Mouse (Mus musculus): ENCODE measurements around the gene Tmprss13.
A peak's percentile ranks its signal among the peaks of the same experiment; 100 is the strongest.

Tmprss13 gene

DNA sequence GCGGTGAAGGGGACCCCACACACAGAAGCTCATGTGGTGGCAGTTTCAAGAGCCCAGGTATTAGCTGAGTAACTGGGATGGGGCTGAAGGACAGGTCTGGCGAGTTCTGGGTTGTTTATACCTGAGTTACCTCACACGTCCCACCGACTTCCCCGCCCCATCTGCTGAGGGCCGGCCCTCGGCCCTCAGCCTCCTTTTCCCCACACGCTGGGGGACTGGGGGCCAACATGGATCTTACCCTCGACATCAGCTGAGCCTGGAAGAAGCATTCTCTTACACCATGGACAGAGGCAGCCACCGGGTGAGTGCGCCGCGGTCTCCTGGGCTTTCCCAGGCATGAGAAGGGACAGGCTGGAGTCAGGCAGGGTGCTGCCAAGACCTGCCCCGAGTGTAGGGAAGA is at the start of gene Tmprss13:
TSS of gene Tmprss13 (plus strand) at position 246 of the 400 bp plus-strand sequence.
- DNase-seq (ENCODE audit: low spot score) = peak; percentile 15

DNA sequence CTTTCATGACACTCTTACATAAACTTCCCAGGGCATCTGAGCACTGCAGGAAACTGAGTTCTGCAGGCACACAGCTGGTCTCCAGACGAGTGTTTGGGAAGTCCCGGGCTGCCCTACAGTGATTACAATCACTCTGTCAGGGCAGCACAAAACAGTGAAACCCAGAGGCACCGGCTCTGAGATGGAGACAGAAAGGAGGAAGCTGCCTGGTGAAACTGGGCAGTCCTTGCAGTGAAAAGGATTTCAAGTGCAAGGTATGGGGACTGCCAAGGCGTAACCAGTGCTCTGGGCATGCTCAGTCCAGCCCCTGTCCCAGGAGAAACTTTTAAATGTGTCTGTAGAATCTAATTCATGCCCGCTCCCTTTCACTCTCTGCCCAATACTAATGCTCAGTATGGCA is 46.7 kb upstream of the Tmprss13 start:
- DNase-seq (ENCODE audit: low spot score) = no peak

DNA sequence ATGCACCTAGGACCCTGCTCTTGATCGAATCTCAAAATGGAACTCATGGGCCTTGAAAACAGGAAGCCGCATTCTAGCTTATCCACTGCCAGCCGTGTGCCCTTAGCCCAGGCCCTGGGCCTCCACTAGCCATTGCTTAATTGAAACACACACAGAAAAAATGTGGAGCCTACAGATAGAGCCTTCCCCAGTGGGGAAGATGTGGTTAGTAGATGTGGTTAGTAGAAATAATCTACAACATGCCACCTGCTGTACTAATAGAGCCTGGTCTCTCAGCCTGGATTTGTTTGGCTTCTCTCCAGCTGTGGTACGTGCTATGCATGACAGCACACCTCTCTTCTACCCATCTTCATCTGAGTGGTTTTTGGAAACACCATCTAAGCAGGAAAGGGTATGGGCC is 44.7 kb upstream of the Tmprss13 start:
- no peak for DNase-seq (ENCODE audit: low spot score)

DNA sequence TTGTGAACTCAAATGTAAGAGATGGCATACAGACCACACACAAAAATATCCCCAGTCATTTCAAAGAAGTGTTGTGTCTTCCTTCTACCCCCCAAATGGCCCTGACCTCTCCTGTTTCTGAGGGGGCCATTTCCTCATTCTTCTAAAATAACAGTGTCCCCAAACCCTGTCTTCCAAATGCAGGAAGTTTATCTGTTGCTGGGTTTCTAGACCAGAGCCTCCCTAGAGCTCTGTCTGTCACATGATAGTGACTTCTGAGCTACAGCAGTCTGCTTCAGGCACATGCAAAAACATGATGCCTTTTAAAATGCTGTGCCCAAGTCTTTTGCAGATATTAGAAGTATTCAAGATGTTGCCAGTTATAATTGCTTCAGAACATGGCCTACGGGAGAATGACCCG is 44.3 kb upstream of the Tmprss13 start:
- no peak for DNase-seq (ENCODE audit: low spot score)

DNA sequence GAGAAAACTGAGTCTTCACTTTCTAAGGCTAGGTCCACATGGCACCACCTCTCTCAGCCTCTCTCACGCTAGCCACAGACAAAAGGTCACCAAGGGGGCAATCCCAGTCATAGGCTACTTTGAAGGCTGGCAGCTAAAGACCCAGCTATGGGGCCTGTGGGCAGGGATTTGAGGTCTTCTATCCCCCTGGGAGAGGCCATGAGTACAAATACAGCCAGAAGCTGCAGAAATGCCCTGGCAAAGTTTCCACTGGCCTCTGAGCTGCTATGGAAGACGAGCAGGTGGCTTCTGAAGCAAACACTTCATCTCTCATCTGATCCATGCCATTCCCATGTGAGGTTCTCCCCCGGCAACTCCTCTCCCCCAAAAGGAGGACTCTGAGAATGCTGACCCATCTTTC is 38.8 kb upstream of the Tmprss13 start:
- DNase-seq (ENCODE audit: low spot score) = no peak

DNA sequence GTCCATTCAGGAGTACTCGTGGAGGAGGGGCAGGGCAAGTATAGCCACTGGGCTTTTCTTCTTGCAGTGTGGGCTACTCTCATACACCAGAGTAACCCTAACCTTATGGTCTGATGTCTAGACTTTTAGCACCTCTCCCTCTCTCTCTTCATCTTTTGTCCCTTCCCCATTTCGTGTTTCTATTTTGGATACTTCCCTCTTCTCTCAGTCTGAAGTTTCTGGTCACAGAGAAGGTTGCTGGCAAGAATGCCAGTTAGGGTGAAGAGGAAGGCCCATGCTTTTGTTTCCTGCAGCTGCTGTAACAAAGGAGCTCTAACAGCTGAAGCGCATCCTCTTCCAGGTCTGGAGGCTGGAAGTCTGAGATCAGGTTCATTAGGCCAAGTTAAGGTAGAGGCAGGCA is 38.0 kb upstream of the Tmprss13 start:
- DNase-seq (ENCODE audit: low spot score) = no peak

DNA sequence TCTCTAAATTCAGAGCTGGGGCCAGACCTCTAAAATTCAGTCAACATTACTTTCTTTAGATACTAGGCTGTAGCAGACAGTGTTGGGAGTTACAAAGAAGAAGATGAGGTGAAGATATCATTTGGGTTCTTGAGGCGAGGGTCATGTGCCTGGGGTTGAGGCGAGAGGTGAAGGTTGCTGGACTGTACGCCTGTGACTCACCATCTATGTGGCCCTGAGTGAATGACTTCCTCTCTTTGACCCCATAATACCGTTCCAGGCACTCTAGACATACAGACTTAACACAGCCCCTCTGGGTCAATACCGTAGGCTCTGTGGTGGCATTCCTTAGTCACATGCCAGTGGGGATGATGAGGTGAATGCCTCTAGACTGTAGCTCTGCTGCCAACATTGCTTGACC is 36.4 kb upstream of the Tmprss13 start:
- DNase-seq (ENCODE audit: low spot score) = no peak

DNA sequence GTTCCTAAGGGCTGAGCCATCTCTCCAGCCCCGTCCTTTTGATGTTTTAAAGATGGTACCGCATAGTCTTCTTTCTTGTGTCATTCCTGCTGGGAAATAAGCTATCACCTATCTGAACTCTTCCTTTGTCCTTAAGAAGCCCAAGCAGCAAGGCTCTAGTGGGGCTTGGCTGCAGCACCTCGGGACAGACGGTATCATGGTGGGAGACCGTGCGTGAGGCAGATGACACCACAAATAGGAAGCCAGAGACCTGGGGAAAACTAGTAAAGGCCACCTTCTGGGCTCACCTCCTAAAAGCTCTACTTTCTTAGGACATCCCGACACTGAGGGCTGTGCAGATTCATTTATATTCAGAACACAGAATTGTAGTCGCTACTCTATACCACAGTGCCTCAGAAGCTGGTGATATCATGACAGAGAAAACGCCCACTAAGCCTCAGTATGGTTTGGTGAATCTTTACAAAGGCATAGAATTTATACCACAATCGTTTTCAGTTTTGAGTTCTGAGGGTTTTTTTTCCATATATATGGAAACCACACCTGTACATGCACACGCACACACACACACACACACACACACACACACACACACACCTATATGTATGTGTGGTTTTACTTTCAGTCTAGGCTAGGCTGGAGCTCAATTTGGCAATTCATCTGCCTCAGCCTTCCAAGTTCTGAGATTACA is 27.3 kb upstream of the Tmprss13 start:
- no peak for DNase-seq (ENCODE audit: low spot score)

DNA sequence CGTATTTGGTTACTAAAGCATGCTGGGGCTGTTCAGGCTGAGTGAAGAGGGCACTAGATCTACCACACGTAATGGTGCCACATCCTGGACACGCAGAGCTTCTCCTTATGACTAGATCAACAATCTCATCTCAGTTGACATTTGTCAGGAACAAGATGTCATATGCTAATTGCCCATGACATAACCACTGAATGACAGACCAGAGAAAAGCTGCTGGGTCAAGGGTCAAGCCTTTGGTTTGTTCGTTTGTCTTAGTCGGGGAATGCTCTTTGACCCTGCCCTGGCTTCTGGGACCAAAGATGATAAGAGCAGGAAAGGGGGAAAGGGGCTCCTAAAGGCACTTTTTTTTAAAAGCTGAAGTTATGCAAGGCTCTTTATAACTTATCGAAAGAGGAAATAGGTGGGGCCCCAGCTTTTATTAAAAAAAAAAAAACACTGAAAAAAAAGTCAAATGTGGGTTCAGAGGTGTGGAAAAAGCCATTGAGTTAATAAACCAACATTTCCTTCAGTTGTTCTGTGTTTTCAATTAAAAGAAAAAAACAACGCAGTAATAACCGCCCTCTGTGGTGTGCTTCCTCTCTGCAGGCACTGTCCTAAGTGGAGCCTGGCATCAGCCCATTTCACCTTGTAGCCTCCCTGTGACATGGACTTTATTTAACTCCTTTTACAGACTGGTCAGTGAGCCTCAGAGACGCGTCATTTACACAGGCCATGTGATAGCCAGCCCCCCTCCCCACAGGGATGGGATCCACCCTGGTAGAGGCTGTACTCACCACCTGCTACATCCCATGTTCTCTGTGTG is 24.5 kb upstream of the Tmprss13 start:
- peak; percentile 55 for DNase-seq (ENCODE audit: low spot score)

DNA sequence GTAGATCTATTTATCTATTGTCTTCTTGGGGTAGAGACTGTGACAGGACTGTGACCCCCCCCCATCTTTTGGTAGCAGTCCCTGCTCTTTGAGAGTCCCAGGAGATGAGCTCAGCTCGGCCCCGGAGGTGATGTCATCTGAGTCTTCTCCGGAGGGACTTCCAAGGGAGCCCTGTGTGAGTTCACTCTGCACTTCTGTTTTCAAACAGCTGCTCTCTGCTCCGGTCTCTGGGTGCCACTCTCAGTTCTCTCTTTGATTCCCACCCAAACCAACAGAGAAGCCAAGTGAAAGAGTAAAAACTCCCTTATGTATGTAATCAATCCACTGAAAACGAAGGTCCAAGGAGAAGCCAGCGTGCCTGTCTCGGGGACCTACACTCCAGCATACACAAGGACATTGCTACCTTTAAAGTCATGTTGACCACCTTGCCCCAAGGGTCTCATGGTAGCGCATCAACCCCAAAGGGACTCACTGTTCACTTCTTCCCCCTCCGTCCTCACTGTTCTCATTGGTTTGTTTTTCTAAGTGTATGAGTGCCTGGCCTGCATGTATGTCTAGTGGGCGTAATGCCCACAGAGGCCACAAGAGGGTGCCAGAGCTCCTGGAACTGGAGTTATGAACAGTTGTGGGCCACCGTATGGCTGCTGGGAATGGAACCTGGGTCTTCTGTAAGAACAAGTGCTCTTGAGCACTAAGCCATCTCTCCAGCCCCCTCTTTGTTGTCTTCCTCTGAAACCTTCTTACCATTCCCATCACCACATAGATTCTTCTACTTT is 19.5 kb upstream of the Tmprss13 start:
- DNase-seq (ENCODE audit: low spot score) = peak; percentile 17

DNA sequence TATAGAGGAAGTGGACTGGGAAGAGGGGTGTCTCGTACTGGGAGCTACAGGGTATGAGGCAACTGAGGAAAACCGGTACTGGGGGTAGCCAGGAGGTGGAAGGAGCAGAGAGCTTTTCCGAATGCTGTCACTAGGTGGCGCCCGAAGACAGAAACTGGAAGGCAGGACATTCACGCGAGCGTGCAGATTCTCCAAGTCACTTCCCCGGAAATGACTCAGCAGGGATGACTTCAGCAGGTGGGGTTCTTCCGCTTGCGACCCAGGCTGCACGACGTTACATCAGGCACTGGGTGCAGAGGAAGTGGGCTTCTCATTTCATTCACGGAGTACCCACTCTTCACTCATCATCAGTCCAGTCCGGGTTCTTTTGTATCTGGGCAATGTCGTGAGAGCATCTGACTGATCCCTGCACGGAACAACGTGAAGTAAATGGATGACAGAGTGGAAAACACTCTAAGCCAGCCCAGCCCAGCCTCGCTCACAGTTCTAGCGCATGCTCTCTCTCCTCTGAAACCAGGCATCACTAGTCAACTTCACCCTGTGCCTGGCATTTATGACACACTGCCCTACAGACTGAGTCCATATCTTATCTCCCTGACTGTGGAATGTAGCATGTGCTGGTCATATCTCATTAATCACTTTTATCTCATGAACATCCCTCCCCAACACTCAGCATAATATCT is 18.3 kb upstream of the Tmprss13 start:
- DNase-seq (ENCODE audit: low spot score) = peak; percentile 94

DNA sequence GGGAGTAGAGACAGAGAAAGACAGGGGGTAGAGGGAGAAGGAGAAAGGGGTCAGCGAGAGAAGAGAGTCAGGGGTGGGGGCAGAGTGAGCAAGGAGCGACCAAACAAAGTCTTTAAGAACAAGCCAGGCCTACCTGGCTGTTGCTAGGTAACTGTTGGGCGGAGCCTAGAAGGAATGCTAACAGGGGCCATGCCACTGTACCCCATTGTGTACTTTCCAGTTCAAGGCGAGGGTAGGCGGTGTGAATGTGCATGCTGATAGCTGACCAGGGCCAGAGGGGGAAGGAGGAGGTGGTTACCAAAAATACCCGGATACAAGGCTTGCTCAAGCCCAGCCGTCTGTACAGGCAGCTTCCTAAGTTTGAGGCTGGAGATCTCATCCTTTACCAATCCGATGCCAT is 17.1 kb upstream of the Tmprss13 start:
- no peak for DNase-seq (ENCODE audit: low spot score)

DNA sequence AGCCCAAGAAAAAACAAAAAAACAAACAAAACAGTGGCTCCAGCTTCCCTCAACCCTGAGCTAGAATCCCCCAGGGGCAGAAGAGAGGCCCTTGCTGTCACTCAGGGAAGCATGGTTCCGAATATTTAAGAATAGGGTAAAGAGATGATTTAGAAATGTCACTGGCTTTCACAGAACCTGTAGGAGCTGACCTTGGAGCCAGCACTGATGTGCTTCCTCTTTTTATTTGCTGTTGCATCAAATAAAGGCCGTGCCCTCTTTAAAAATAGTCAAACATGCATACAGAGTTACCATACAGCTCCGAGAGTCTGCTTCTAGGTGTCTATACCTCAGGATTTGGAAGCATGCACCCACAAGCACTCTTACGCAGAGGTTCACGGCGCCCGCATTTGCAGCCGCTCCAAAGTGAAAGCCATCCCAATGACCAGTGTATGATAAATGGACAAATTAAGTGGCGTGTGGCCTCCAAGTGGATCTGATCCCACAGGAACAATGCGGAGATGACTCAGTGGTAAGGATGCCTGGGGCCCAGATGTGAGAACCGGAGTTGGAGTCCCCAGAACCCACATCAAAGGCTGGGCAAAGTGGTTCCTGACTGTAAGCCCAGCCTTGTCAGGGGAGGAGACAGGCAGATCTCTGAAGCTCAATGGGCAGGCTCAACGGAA is 12.0 kb upstream of the Tmprss13 start:
- DNase-seq (ENCODE audit: low spot score) = no peak

DNA sequence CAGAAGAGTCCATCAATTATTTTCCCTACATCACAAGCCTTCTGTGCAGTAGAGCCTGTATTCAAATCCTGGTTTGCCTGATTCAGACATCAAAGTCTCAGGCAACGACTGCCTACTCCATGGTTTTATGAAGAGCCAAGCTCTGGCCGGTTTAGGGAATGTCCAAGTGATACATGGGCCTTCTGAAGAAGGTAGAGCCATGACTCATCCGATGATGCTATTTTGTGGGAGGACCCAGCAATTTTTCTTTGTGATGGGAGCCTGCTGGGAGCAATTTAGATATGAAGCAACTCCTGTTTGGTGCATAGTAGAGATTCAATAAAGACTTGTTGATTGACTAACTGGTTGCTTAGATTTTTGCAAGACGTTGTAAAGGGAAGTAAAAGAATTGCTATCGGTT is 10.4 kb upstream of the Tmprss13 start:
- DNase-seq (ENCODE audit: low spot score) = no peak

DNA sequence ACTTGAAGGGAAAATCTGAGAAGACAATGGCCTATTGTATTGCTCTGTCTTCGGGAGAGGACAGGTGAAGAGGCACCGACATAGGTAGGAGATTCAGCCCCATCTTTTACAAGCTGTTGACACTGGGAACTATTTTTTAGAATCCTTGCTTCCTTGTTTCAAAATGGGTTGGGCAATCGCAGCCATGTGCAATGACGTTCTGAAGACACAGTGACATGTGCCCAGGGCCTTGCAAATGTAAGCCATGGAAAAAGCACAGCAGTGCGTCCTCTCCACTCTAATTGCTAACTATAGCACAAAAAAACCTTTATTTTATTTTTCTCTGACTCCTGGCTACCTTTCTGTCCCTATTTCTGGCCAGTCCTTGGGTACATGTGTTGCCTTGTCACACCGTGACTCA is 7.0 kb upstream of the Tmprss13 start:
- DNase-seq (ENCODE audit: low spot score) = no peak

DNA sequence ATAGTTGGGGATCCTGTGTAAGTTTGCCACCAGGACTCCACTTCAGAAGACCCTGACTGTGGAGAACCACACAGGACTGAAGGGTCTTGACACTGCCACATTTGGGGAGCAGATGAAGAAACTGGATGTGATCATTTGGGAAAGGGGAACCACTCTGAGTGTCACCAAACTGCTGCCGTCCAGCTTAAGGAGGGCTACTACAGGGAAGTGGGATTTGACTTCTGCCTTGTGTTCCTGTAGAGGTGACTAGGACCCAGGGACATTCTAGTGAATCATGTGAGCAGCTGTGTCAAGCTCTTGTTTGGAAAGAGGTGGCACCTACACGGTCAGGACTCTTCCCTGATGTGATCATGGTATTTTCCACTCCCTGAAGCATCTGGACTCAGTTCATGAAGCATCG is 5.0 kb upstream of the Tmprss13 start:
- no peak for DNase-seq (ENCODE audit: low spot score)

DNA sequence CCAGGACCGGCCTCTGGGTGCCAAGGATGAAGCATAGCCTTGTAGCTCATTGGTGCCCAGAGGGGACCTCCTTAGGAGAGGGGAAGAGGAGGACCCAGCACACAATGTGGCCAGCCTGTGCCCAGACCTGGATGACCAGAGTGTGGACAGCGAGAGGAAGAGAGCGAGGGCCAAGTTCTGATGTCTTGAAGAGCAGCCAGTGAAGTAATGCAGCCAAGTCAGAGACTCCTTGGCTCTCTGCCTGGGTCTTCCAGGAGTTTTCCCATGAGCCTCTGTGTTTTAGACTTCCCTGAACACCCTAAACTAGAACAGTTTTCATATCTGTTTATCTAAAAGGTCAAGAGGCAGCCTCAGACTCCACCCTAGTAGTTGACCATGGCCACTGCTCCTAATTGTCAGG is 1.3 kb upstream of the Tmprss13 start:
- DNase-seq (ENCODE audit: low spot score) = no peak

DNA sequence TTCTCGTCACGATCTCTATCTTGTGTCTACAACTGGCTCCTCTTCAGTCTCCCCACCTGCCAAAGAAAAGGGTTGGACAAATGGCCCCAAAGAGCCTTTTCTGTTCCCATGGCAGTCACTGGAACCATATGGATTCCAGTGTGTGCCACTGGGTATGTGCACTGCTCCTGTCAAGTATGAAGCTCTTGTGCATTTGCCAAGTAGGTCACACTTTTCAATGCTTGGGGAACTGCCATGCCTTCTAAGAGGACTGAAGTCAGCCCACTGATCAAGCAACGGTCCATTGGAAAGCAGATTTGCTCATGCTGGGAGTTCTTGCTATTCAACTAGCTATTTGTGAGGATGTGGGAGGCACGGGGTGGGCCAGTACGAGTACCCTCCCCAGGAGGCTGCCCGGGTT is 2.6 kb downstream of the Tmprss13 start:
- no peak for DNase-seq (ENCODE audit: low spot score)

DNA sequence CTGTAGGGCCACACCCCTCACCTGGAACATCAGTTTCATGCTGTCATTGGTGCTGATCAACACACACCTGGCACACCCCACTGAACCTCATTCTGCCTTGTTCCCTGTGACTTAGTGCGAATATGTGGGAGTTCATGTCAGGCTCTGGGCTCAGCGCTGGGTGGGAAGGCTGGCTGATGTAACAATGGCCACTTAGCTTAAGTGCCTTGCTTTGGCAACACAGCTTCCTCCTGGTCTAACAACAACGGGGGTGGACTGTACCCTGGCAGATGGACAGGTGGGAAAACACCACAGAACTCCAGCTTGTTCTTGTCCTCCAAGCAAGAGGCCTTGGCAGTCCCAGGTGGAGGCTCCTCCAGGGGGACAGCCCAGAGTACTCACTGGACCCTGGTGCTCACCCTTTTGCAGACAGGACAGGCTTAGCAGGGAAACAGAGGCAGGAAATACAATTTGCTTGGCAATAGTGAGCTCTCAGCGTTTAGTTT is 3.1 kb downstream of the Tmprss13 start:
- no peak for DNase-seq (ENCODE audit: low spot score)

DNA sequence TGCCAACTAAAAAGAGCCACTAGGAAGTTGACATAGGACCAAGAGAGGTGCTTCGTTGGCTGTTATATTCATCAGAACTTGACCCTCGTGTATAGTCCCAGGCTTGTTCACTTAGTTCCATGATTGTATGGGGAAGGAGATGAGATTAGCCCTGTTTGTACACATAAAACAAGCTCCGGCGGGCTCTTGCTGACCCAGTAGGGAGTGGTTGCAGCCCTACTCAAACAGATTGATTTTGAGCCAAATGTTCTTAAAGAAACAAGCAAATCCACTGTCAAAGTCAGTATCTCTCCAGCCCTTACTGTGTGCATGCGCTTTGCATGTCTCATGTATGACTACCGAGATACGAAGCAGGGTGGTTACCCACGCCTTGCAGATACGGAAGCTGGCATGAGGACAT is 7.5 kb downstream of the Tmprss13 start:
- no peak for DNase-seq (ENCODE audit: low spot score)

DNA sequence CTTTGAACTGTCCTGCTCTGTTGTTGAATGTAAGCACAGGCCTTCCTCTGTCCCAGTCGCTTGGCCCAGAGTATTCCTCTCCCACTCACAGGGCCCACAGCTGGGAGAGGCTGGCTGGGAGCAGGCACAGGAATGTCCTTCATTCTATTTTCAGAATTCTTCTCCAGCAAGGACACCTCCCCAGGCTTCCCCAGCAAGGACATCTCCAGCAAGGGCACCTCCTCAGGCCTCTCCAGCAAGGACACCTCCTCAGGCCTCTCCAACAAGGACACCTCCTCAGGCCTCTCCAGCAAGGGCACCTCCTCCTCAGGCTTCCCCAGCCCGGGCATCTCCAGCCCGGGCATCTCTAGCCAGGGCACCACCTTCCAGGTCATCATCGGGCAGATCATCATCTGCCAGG is 9.4 kb downstream of the Tmprss13 start:
- no peak for DNase-seq (ENCODE audit: low spot score)

DNA sequence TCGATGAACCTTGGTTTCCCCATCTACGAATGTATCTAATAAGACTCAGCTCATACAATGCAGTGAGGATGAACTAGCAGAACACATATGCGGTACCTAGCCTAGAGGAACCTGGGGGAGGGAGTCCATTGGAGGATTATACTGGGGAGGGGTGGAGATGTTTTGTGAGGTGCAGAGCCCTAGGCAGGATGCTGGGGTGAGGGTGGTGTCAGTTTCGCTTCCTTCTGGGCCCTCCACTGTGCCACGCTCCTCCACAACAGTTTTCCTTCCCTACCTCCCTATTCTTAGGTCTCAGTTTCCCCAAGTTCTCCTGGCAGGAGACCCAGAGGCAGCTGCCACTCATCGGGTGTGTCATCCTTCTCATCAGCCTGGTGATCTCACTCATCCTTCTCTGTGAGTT is 10.7 kb downstream of the Tmprss13 start:
- DNase-seq (ENCODE audit: low spot score) = no peak
